Mouse (Mus musculus) CH12.LX (cell line): ENCODE results near the gene Gm10799. TPM values are rescaled to one million over a fixed set of nuclear protein-coding genes. Genes with fewer than 3 reads are reported as not detected.

Experiments used
- DNase-seq: peaks from one replicate; pipeline ENCODE4 v3.0.0-alpha.2; 2013; ENCODE audit errors: extremely low read depth
- H3K27ac ChIP-seq: 2 replicates; pipeline ENCODE4 v1.5.1; 2012; ENCODE audit warnings: low read depth, mild to moderate bottlenecking, control low read depth, moderate library complexity; ENCODE audit not compliant: insufficient read depth
- H3K27me3 ChIP-seq: replicated peaks from 2 replicates; pipeline ENCODE3; 2012; ENCODE audit warnings: inconsistent platforms
- H3K36me3 ChIP-seq, 2 experiments: replicated peaks in 1 of 2; 2 replicates each; pipeline versions ENCODE3 to v1.6.1; 2012; ENCODE audit warnings: inconsistent platforms in 1 of 2, low read length in 1 of 2, mild to moderate bottlenecking in 1 of 2, mixed read lengths in 1 of 2, moderate library complexity in 1 of 2; ENCODE audit not compliant: control insufficient read depth in 1 of 2, insufficient read depth in 1 of 2
- H3K4me1 ChIP-seq, 2 experiments: 2 replicates each; pipeline ENCODE4 v1.6.1; 2012; ENCODE audit warnings: inconsistent platforms in 1 of 2, moderate library complexity in 1 of 2; ENCODE audit not compliant: insufficient read depth in 2 of 2, control insufficient read depth in 1 of 2
- H3K4me2 ChIP-seq: 2 replicates; pipeline ENCODE4 v1.6.1; 2012; ENCODE audit warnings: low read depth, mild to moderate bottlenecking, control low read depth; ENCODE audit not compliant: poor library complexity, insufficient read depth, severe bottlenecking
- H3K4me3 ChIP-seq, 3 experiments: fragments of 150-350 bp in 1 of 3; sonication (generic) in 1 of 3; replicated peaks in 1 of 3; 2 replicates each; pipeline versions ENCODE3 to v1.5.1; 2011 to 2012; ENCODE audit warnings: low read depth in 2 of 3, low read length in 2 of 3, mild to moderate bottlenecking in 2 of 3, moderate library complexity in 2 of 3, control low read depth in 1 of 3, improper control_type of control experiment in 1 of 3, inconsistent platforms in 1 of 3, mixed read lengths in 1 of 3; ENCODE audit not compliant: poor library complexity in 1 of 3
- H3K79me2 ChIP-seq: replicated peaks from 2 replicates; pipeline ENCODE4 v1.6.1; 2012; ENCODE audit warnings: mild to moderate bottlenecking, moderate library complexity; ENCODE audit not compliant: control insufficient read depth, poor library complexity, insufficient read depth, severe bottlenecking; ENCODE audit errors: extremely low read depth
- H3K9ac ChIP-seq: 2 replicates; pipeline ENCODE4 v1.6.1; 2012; ENCODE audit warnings: low read depth, mild to moderate bottlenecking, control low read depth, moderate library complexity; ENCODE audit not compliant: insufficient read depth
- H3K9me3 ChIP-seq: replicated peaks from 2 replicates; pipeline ENCODE3; 2012; ENCODE audit warnings: low read length, inconsistent platforms, mixed read lengths
- CHD2 ChIP-seq: IDR thresholded peaks from 2 replicates; pipeline ENCODE4 v1.6.1; 2011; ENCODE audit warnings: low read length, improper control_type of control experiment
- CTCF ChIP-seq, 2 experiments: IDR thresholded peaks in 1 of 2; conservative IDR thresholded peaks in 1 of 2; 2 replicates each; pipeline ENCODE4 v1.5.1; 2011 to 2012; ENCODE audit warnings: low read depth in 2 of 2, low read length in 2 of 2, improper control_type of control experiment in 1 of 2, inconsistent platforms in 1 of 2, mild to moderate bottlenecking in 1 of 2, moderate library complexity in 1 of 2
- ELF1 ChIP-seq: IDR thresholded peaks from 2 replicates; pipeline ENCODE4 v1.6.1; 2014; ENCODE audit warnings: low read depth, mild to moderate bottlenecking, inconsistent platforms, low read length, improper control_type of control experiment
- ETS1 ChIP-seq: conservative IDR thresholded peaks from 2 replicates; pipeline ENCODE4 v1.6.1; 2012; ENCODE audit warnings: low read depth, mild to moderate bottlenecking, inconsistent platforms, low read length, improper control_type of control experiment, moderate library complexity
- GABPA ChIP-seq: IDR thresholded peaks from 2 replicates; pipeline ENCODE4 v1.6.1; 2012; ENCODE audit warnings: low read depth, low read length, improper control_type of control experiment, inconsistent platforms; ENCODE audit not compliant: insufficient replicate concordance
- HCFC1 ChIP-seq: IDR thresholded peaks from 2 replicates; pipeline ENCODE4 v1.6.1; 2012; ENCODE audit warnings: low read depth, mild to moderate bottlenecking, inconsistent platforms, low read length, improper control_type of control experiment
- IRF4 ChIP-seq: IDR thresholded peaks from 2 replicates; pipeline ENCODE4 v1.6.1; 2014; ENCODE audit warnings: low read depth, mild to moderate bottlenecking, inconsistent platforms, low read length, improper control_type of control experiment
- JUN ChIP-seq: IDR thresholded peaks from 2 replicates; pipeline ENCODE4 v1.6.1; 2011; ENCODE audit warnings: low read depth, mild to moderate bottlenecking, low read length, improper control_type of control experiment, moderate library complexity; ENCODE audit not compliant: insufficient read depth
- JUND ChIP-seq: conservative IDR thresholded peaks from 2 replicates; pipeline ENCODE4 v1.6.1; 2011; ENCODE audit warnings: low read depth, low read length, improper control_type of control experiment
- MAX ChIP-seq: IDR thresholded peaks from 2 replicates; pipeline ENCODE4 v1.6.1; 2011; ENCODE audit warnings: low read length, improper control_type of control experiment
- MAZ ChIP-seq: IDR thresholded peaks from 2 replicates; pipeline ENCODE4 v1.6.1; 2012; ENCODE audit warnings: low read depth, mild to moderate bottlenecking, inconsistent platforms, low read length, improper control_type of control experiment, moderate library complexity
- MEF2A ChIP-seq: IDR thresholded peaks from 2 replicates; pipeline ENCODE4 v1.6.1; 2014; ENCODE audit warnings: low read depth, mild to moderate bottlenecking, inconsistent platforms, low read length, improper control_type of control experiment, borderline replicate concordance
- MXI1 ChIP-seq: IDR thresholded peaks from 2 replicates; pipeline ENCODE4 v1.6.1; 2011; ENCODE audit warnings: mild to moderate bottlenecking, low read depth, low read length, improper control_type of control experiment
- MYC ChIP-seq: IDR thresholded peaks from 2 replicates; pipeline ENCODE4 v1.6.1; 2011; ENCODE audit warnings: low read depth, mild to moderate bottlenecking, improper control_type of control experiment, low read length
- NELFE ChIP-seq: IDR thresholded peaks from 2 replicates; pipeline ENCODE4 v1.6.1; 2011; ENCODE audit warnings: low read depth, low read length, improper control_type of control experiment
- NRF1 ChIP-seq: IDR thresholded peaks from 2 replicates; pipeline ENCODE4 v1.6.1; 2014; ENCODE audit warnings: low read depth, mild to moderate bottlenecking, inconsistent platforms, low read length, improper control_type of control experiment, moderate library complexity
- PAX5 ChIP-seq: IDR thresholded peaks from 2 replicates; pipeline ENCODE4 v1.6.1; 2012; ENCODE audit warnings: low read length, inconsistent platforms, mixed read lengths
- POLR2A ChIP-seq: IDR thresholded peaks from 2 replicates; pipeline ENCODE4 v1.6.1; 2011; ENCODE audit warnings: low read depth, mild to moderate bottlenecking, improper control_type of control experiment, low read length
- RAD21 ChIP-seq: IDR thresholded peaks from 2 replicates; pipeline ENCODE4 v1.6.1; 2011; ENCODE audit warnings: low read depth, mild to moderate bottlenecking, low read length, improper control_type of control experiment, moderate library complexity
- SIN3A ChIP-seq: IDR thresholded peaks from 2 replicates; pipeline ENCODE4 v1.6.1; 2012; ENCODE audit warnings: low read length, improper control_type of control experiment, inconsistent platforms
- TBP ChIP-seq: conservative IDR thresholded peaks from 2 replicates; pipeline ENCODE4 v1.6.1; 2011; ENCODE audit warnings: low read depth, low read length, improper control_type of control experiment
- TCF12 ChIP-seq: IDR thresholded peaks from 2 replicates; pipeline ENCODE4 v1.6.1; 2014; ENCODE audit warnings: low read depth, mild to moderate bottlenecking, inconsistent platforms, low read length, improper control_type of control experiment
- UBTF ChIP-seq: IDR thresholded peaks from 2 replicates; pipeline ENCODE4 v1.6.1; 2012; ENCODE audit warnings: low read depth, mild to moderate bottlenecking, inconsistent platforms, low read length, improper control_type of control experiment, moderate library complexity
- ZMIZ1 ChIP-seq: IDR thresholded peaks from 2 replicates; pipeline ENCODE4 v1.6.1; 2012; ENCODE audit warnings: low read depth, mild to moderate bottlenecking, inconsistent platforms, low read length, improper control_type of control experiment
- ZNF384 ChIP-seq: IDR thresholded peaks from 2 replicates; pipeline ENCODE4 v1.6.1; 2012; ENCODE audit warnings: low read depth, low read length, improper control_type of control experiment, inconsistent platforms
- dilution Hi-C: fragments of 300-500 bp; cut with MboI; formaldehyde crosslinking; loops from 2 replicates; pipeline ENCODE4 v1.14.3; 2020; ENCODE audit warnings: low sequenced_read_pairs; ENCODE audit not compliant: extremely low pct_unique_long_range_greater_than_20kb, extremely low pct_ligation_motif_present
- in situ Hi-C: fragments of 300-500 bp; cut with MboI; formaldehyde crosslinking; loops from 3 replicates; pipeline ENCODE4 v1.14.3; 2019; ENCODE audit warnings: low sequenced_read_pairs, low pct_ligation_motif_present, low pct_unique_long_range_greater_than_20kb, mixed read lengths
- polyA plus RNA-seq: library from polyadenylated mRNA; unstranded; fragments of >175 nt; gene quantifications from 2 replicates; pipeline ENCODE4 v1.2.1, GENCODE M21; 2012; ENCODE audit warnings: low read depth; ENCODE audit not compliant: insufficient read length
- total RNA-seq, 2 experiments: library from RNA; depleted of rRNA; stranded (reverse); fragments of 300-350 nt in 1 of 2; fragments of >200 nt in 1 of 2; gene quantifications; 2 replicates each; pipeline ENCODE4 v1.2.3; 2012 to 2014

Gm10799 gene
- total and polyA plus RNA-seq, 3 experiments = not detected

DNA sequence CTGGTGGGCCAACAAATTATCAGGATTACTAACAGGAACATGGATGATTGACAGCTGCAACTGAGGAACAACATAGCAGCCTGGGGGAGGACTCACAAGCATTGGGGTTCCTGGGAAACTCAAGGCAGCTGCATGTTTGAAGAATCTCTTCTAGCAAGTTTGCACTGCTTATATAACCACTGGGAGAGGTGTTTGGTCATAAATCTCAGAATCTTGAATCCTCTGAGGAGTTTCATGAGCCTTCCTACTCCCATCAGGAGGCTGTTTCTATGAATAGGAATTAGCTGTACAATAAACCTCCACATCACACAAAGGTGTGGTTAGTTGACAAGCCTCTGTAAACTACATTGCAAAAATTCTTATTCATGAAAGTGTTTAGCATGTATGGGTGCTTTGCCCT is 5.7 kb downstream of the Gm10799 start:
- H3K9me3 ChIP-seq = no peaks in the 10 kb centered on the region
- no peak overlapping the region for H3K4me2 ChIP-seq
- H3K79me2 ChIP-seq = no peaks in the 10 kb centered on the region
- in situ Hi-C loops (no loop called here), dilution Hi-C loops (no loop called here)
- no peak overlapping the region for H3K27ac ChIP-seq
- H3K36me3 ChIP-seq = peaks cover 14 to 35% of the 10 kb centered on the region in 2 experiments
- H3K27me3 ChIP-seq = no peaks in the 10 kb centered on the region
- no peak for DNase-seq
- no peaks in the 10 kb centered on the region for H3K4me1 ChIP-seq
- no peak overlapping the region for H3K4me3 ChIP-seq
- no peak for TF ChIP-seq RAD21
- TF ChIP-seq UBTF = no peak
- no peak for TF ChIP-seq JUN
- no peak for TF ChIP-seq ZNF384
- TF ChIP-seq GABPA = no peak
- TF ChIP-seq POLR2A = no peak
- no peak for TF ChIP-seq IRF4
- no peak for TF ChIP-seq TCF12
- TF ChIP-seq JUND = no peak
- no peak for TF ChIP-seq HCFC1
- TF ChIP-seq CHD2 = no peak
- no peak for TF ChIP-seq MAX
- TF ChIP-seq SIN3A = no peak
- no peak for TF ChIP-seq NRF1
- TF ChIP-seq MXI1 = no peak
- TF ChIP-seq MYC = no peak
- TF ChIP-seq TBP = no peak
- no peak overlapping the region for H3K9ac ChIP-seq

DNA sequence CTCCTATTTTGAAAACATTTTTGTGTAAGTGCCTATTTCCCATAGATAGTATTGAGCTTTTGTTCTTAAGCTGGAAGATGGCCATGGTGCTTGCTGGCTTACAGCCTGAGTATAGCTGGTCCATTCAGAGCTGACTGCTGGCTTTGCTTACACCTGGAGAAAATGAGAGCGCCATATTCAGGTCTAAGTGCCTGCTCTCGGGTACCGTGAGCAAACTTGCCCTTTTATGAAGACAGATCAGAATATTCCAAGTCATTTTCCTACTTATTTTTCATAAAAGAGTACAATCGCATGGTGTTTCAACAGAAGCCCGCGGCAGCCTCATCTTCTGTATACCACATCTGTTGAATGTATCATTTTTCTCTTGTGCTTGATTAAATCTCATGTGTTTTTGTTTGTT is 7.4 kb downstream of the Gm10799 start:
- Histone ChIP-seq H3K79me2 (no peaks in the 10 kb centered on the region), H3K27me3 (no peaks in the 10 kb centered on the region), H3K4me2 (no peak overlapping the region), H3K36me3 (peaks cover 14 to 38% of the 10 kb centered on the region in 2 experiments), H3K4me1 (no peaks in the 10 kb centered on the region), H3K27ac (no peak overlapping the region), H3K4me3 (no peak overlapping the region), H3K9ac (no peak overlapping the region), H3K9me3 (no peaks in the 10 kb centered on the region)
- DNase-seq = no peak
- TF ChIP-seq CTCF (conservative IDR thresholded peaks at IDR 0.05 in 1 of 2, IDR thresholded peaks at IDR 0.05 in 1 of 2; ENCODE audit: low read depth in 2 of 2, low read length in 2 of 2) (no peak), UBTF (no peak), MYC (no peak), ETS1 (no peak), GABPA (no peak), NELFE (no peak), IRF4 (no peak), ZNF384 (no peak), RAD21 (no peak), ELF1 (no peak), PAX5 (no peak), JUN (no peak), MAZ (no peak), MEF2A (no peak), ZMIZ1 (no peak), TCF12 (no peak), MXI1 (no peak)
- dilution Hi-C loops = no loop called here
- in situ Hi-C loops = no loop called here
